Mouse (Mus musculus) adrenal gland, adult 2 months (tissue): ENCODE data around the gene Il18. TPM values are rescaled to one million over a fixed set of nuclear protein-coding genes. Genes with fewer than 3 reads are reported as not detected.

Experiments used
- DNase-seq: peaks from one replicate; pipeline ENCODE4 v3.0.0; 2021
- polyA plus RNA-seq: library from polyadenylated mRNA; depleted of rRNA; stranded (reverse); fragments of >200 nt; gene quantifications from 2 replicates; pipeline ENCODE4 v1.2.3, GENCODE M21; 2012
- total RNA-seq, 2 experiments: library from RNA; stranded (reverse); gene quantifications; 2 replicates each; pipeline ENCODE4 v1.2.3; 2021

Gene Il18
- total and polyA plus RNA-seq, 3 experiments, result 1.6 to 6.7 (median 6.1) TPM

DNA sequence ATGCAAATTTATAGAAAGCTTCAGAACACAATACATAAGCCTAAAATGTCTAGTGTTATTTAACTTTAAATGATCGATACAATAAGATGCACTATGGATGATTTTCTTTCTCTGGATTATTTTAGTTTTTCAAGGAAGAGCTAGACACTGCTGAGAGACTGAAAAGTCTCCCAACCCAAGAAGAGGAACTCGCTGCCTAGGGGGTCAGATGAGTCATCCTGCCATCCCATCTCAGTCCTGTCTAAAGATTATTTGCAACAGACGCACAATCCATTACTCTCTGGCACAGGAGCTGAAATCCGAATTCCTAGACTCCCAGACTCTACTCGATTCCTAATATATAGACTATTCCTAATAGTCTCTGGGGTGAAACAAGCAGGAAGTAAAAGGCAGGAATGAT lies 2.4 kb upstream of the Il18 start:
- no peak for DNase-seq

GRCm38 (mm10) chr9:50553547-50553946 lies 1.1 kb upstream of the Il18 start:
- no peak for DNase-seq

- DNase-seq, result peak; percentile 45
These were observed 443 bp downstream of the Il18 start, which contains the start of gene Bco2 for GRCm38 (mm10) chr9:50555094-50555446. TSS of gene Bco2 (minus strand) at chr9:50555181.

- no peak for DNase-seq
These were observed 6.7 kb downstream of the Il18 start, which contains the start of gene Tex12 for GRCm38 (mm10) chr9:50561145-50561917. TSS of gene Tex12 (minus strand) at chr9:50561325.

GRCm38 (mm10) chr9:50561918-50562360 lies 7.3 kb downstream of the Il18 start:
- no peak for DNase-seq

- no peak for DNase-seq
These were observed 10.5 kb downstream of the Il18 start for GRCm38 (mm10) chr9:50565173-50565572.

DNA sequence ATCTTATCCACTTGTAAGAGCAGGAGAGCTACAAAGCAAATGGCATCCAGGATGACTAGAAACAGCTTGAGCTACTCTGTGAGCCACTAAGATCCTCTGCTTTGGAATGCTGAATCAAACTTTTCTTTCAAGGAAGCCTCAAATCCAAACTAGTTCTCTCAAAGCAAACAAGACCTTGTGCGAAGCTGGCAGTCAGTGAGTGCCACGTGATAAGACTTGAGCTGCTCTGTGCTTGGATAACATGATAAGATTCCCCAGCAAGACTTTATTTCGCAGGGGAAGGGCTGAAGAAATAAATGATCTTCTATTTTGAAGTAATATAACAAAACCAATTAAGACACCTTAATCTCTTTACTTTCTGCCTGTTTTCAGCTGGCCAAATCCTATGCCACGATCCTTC lies 11.3 kb downstream of the Il18 start:
- DNase-seq, result no peak

DNA sequence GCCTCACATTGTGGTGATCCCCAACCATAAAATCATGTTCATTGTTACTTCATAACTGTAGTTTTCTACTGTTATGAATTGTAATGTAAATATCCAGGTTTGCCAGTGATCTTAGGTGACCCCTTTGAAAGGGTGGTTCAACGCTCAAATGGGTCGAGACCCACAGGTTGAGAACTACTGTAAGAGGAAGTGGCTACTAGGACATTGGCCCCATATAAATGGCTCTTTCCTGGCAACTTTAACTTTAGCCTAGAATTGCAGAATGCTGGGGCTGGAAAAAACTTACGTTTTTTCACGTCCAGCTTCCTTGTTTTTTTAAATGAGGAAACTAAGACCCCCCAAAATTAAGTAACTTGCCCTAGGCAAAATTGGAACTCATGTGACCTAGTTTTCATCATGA lies 12.7 kb downstream of the Il18 start:
- no peak for DNase-seq

- no peak for DNase-seq
These were observed 13.3 kb downstream of the Il18 start for GRCm38 (mm10) chr9:50567881-50568280.

GRCm38 (mm10) chr9:50569599-50570525 lies 15.2 kb downstream of the Il18 start:
- no peak for DNase-seq

DNA sequence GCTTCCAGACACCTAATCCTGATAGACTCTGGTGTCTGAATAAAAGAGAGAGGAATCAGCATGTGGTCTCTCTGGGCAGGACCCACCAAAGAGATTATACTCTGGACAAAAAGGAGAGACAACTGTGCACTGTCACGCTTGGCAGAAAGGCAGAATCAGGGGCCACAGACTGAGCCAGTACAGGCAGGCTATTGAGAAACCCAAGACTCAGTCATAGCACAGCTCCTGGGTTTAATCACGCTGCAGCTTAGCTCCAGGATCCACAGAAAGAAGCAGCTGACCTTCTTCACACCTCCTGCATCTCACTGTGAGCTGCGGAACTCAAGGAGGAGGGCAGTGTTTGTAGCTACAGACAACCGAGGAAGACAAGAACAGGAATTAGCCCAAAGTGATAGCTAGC lies 25.7 kb downstream of the Il18 start:
- no peak for DNase-seq

DNA sequence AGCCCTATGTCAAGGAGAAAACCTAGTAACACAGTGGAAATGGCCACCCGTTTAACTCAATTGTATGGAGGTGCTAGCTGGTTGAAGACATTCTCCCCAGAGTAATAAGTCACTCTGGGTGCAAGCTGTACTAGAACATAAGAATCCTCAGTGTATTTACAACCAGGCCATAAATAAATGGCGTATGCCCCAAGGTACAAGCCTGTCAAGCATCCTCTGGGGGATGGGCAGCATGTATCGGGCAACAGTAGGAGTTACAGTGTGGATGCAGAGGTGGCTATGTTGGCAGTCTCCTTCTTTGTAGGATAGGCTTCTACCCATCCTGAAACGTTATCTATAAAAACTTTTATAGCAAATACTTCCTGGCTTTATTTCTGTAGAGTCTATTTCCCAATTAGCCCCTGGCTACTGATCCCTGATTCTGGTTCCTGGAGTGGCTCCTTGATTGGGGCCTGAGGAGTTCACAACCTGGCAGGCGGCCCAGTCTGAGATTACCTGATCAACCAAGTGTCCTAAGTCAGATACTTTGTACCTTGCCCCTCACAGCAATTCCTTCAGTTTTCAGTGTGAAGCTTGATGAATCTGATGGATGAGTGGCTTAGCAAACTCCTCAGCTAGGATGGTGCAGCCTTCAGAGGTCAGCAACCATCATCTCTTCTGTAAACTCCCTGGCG lies 30.7 kb downstream of the Il18 start:
- DNase-seq, result no peak

DNA sequence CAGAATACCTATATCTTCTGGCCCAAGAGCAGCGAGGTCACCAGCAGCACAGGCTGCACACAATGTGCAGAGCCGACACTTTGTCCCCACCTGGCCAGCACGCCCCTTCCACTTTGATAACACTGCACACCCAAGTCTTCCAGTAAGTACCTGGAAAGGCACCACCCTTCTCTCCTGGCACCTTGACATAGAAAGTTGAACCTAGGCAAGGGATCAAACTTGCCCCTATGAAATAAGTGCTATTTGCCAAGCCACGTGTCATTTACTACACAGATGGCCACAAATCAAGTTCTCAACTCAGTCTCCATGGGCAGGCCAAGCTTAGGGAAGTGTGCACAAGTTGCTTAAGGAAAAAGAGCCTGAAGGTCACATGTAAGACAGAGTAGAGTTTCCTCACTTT lies 32.3 kb downstream of the Il18 start:
- DNase-seq, result no peak

DNA sequence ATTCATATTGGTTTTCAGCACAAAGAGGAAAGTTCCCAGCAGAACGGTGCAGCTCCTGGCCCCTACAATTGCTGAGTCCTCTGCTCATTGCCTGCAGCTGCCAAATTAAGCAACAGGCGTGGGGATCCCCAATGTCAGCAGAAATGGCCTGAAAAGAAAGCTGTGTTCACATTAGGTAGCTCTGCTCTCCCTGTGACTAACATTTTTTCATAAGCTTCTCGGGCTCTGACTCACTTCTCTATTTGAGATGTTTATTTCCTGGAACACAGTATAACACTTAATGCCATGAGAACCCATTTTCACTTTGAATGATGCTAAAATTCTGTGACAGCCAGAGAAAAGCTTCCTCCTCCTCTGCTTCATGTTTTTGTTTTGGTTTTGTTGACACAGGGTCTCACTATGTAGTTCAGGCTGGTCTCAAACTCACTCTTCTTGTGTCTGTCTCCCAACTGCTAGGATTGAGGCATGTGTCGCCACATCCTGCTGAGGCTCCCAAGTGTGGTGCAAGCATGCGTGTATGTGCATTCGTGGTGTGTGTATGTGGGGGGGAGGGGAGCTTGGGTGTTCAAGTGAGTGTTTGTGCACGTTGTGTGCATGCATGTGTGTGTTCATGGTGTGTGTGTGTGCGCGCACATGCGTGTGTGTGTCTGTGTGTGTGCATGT lies 36.4 kb downstream of the Il18 start:
- peak; percentile 48 for DNase-seq

GRCm38 (mm10) chr9:50592955-50593354 lies 38.3 kb downstream of the Il18 start:
- no peak for DNase-seq

DNA sequence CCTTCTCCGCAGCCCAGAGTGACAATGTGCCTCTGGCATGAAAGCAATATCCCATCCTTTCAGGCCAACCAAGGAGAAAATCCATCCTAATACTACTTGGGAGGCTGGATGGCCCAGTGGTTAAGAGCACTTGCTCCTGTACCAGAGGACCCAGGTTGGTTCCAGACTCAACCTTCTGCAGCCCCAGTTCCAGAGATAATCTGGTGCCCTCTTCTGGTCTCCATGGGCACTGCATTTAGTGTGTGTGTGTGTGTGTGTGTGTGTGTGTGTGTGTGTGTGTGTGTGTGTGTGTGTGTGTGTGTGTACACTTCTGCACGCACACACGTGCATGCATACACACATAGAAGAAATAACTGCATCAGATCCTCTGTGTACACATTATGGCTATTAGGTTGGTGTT lies 38.9 kb downstream of the Il18 start:
- no peak for DNase-seq

DNA sequence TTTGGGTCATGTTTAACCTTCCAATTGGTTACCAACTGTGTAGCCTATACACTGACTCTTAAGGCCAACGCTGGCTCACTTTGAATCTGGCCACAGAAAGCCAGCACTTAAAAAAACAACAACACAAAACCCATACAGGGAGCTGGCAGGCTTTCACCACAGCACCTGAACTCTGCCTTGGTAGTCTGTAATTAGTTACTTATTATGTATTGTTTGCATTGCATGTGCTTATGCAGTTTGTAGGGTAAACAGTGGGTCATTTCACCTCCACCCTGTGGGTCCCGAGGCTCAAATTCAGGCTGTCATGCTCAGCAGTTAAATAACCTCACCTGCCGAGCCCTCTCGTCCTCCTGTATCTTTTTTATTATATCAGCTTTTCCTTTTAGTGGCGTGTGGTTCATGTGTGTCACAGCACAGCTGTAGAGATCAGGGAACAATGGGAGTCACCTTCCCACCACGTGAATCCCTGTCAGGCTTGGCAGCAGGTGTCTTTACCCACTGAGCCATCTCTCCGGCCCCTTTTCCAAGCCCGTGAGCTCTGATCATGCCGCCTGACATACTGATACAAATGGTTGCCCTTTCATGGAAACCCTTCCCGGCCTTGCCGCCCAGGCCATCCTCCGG lies 40.3 kb downstream of the Il18 start:
- DNase-seq, result no peak

DNA sequence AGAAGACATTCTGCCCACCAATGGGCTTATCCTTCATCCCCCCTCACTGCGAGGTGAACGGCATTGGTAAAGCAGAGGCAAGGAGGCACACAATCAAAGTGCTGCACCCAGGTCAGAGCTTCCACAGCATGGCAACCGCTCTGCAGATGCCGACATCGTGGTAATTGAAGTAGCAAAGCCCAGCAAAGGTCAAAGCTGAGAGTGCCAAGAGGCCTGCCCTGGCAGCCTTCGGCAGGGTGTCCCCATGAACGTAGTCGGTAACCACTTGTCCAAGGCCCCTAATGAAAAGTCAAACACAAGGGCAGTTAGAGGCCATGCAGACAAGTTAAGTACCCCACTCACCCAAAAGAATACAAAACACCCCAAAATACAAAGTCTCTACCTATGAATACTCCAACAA lies 42.3 kb downstream of the Il18 start:
- DNase-seq, result no peak

- DNase-seq, result no peak
These were observed 46.9 kb downstream of the Il18 start for GRCm38 (mm10) chr9:50601536-50601935.

DNA sequence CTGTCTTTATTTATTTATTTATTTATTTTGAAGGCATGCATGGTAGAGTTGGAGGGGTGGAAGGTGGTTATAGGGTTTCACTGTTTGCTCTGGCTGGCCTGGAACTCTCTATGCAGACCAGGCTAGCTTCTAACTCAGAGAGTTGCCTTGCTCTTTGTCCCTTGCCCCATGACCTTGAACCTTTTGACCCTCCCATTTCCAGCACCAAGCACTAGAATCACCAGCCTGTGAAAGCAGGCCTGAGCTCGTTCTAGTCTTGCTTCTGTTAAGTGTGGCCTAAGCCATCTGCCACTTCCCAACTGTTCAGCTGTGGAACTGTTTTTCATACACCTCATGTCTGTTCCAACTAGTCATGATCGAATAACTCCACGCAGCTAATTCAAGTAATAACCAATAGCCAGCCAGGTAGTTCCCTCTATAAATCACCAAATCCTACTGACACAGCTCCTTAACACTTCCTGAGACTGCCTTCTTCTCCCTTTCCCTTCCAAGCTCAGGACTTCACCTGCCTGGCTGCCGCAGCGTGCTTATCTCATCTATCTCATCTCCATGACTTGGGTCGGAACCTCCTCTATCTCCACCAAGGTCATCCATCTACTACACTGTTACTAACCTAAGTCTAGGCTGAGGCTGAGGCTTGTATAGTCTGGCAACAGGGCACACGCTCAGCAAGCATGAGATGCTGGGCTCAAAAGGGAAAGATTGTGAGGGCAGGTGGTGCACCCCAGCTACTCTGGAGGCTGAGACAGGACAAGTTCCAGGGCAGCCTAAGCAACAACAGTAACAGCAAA lies 47.6 kb downstream of the Il18 start:
- DNase-seq, result no peak
